Mouse (Mus musculus) CD8-positive naive resting alpha-beta T cell, adult 57 days (primary cell): ENCODE measurements around the gene Iqcj. TPM values are rescaled to one million over a fixed set of nuclear protein-coding genes. Genes with fewer than 3 reads are reported as not detected.

ENCODE experiments used
- total RNA-seq: library from RNA; stranded (reverse); gene quantifications from one replicate; pipeline ENCODE4 v1.2.4, GENCODE M21; 2023

Gene Iqcj
- total RNA-seq: not detected

DNA sequence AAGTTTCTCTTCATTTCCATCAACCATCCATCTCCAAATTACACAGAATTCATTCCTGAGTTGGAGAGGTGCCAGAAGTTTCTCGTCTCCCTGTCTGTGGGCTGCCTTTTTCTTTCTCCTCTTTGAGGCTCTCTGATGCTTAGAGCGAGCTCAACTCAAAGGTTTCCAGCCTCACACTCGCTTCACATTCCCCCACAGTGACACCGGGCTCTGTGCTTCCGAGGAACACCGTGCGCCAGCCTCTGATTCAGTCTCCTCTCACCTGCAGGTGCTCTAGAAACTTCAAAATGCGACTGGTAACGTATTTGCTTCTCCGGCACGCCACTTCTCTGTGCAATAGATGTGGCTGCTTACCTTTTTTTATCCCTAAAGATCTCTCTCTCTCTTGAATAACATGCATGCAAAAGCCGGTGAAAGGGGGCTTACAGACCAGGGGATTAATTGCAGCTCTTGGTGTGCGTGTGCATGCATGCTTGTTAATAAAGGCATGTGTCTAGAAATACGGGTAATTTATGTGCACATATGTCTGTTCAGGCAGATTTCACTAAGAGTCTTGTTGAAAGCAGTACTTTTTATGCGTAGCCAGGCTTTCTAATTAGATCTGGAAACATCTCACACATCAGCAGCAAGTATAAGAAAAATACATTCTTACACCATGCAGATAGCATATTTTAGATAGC is at the start of gene Iqcj, which contains the start of gene Iqschfp:
Gene Iqcj (plus strand): TSS at position 195 of the 680 bp plus-strand sequence.
Gene Iqschfp (plus strand): TSS at position 207 of the 680 bp plus-strand sequence.

DNA sequence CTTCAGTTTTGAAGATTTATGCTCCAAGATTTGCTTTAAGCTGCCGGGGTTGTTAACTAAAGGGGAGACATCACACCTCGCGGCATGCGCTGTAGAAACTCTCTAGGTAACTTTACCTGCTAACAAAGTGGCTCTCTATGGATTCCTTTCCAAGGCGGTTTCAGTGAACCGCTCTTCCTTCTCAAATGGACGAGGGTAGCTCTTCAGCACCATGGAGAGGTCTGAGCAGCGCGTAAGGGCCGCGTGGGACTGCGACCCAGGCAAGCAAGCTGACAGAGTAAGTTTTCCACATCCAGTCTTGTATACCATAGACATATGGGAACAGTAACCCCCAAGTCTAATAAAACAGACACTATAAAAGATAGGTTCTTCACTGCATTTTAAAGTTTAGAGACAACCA is 172.7 kb downstream of the Iqcj start, which contains the start of gene Schip1:
Gene Schip1 (plus strand): TSS at position 72 of the 400 bp plus-strand sequence.

Other genes with a start within 250 kb of the Iqcj start
- not detected for gene Iqschfp, start within 50 bp of the Iqcj start, total RNA-seq
- gene Schip1, start 172.6 kb downstream of the Iqcj start, total RNA-seq: not detected